Mouse (Mus musculus) lung, adult 2 months (tissue): ENCODE measurements around the gene Satb2. TPM values are rescaled to one million over a fixed set of nuclear protein-coding genes. Genes with fewer than 3 reads are reported as not detected.
A peak's percentile ranks its signal among the peaks of the same experiment; 100 is the strongest.
"Not testable (repeated sequence)": the region's sequence is repeated elsewhere in the genome, so short reads cannot be mapped to it uniquely, and the experiment has no call there.

Source experiments
- DNase-seq: peaks from one replicate; pipeline ENCODE4 v3.0.0; 2022
- H3K4me1 ChIP-seq: fragments of 200-500 bp; 2 replicates; pipeline ENCODE4 v1.6.1; 2011; ENCODE audit warnings: low read length; ENCODE audit not compliant: control insufficient read depth, insufficient read depth
- H3K4me3 ChIP-seq: fragments of 200-500 bp; replicated peaks from 2 replicates; pipeline ENCODE3; 2011; ENCODE audit warnings: low read depth, mild to moderate bottlenecking, control low read depth, low read length; ENCODE audit errors: extremely low read depth
- CTCF ChIP-seq: fragments of 200-500 bp; IDR thresholded peaks from 2 replicates; pipeline ENCODE4 v1.5.1; 2011; ENCODE audit warnings: mild to moderate bottlenecking, low read length, control low read depth; ENCODE audit not compliant: insufficient read depth
- POLR2A ChIP-seq: fragments of 200-500 bp; IDR thresholded peaks from 2 replicates; pipeline ENCODE4 v1.6.1; 2011; ENCODE audit warnings: low read depth, mild to moderate bottlenecking, control low read depth, low read length, borderline replicate concordance; ENCODE audit errors: extremely low read depth
- WGBS: fragments of 180-500 bp; shearing (Covaris S2); methylation state at CpG from one replicate; pipeline ENCODE4 v1.1.7; 2018; 5-methylcytosine and 5-hydroxymethylcytosine counted together
- polyA plus RNA-seq: library from polyadenylated mRNA; depleted of rRNA; stranded (reverse); fragments of >200 nt; gene quantifications from 2 replicates; pipeline ENCODE4 v1.2.3, GENCODE M21; 2012

Gene Satb2
- polyA plus RNA-seq, 1 experiment: 0.22 TPM

- no peak overlapping the region for H3K4me3 ChIP-seq
- H3K4me1 ChIP-seq: no peaks in the 10 kb centered on the region
- 80% methylated on average over 4 of the region's 4 CpGs for WGBS
- no peak for TF ChIP-seq CTCF
- TF ChIP-seq POLR2A: no peak
- DNase-seq: no peak
Measured at GRCm38 (mm10) chr1:56812961-56813360, 165.5 kb downstream of the Satb2 start.

GRCm38 (mm10) chr1:56811486-56811885, 167.0 kb downstream of the Satb2 start:
- Histone ChIP-seq H3K4me1 (no peaks in the 10 kb centered on the region), H3K4me3 (no peak overlapping the region)
- 76% methylated on average over 3 of the region's 3 CpGs for WGBS
- no peak for DNase-seq
- TF ChIP-seq CTCF: no peak
- TF ChIP-seq POLR2A: no peak

GRCm38 (mm10) chr1:56806006-56806405, 172.4 kb downstream of the Satb2 start:
- WGBS: 83% methylated on average over 5 of the region's 5 CpGs
- Histone ChIP-seq H3K4me1 (no peaks in the 10 kb centered on the region), H3K4me3 (no peak overlapping the region)
- no peak for DNase-seq
- TF ChIP-seq CTCF (no peak), POLR2A (no peak)

GRCm38 (mm10) chr1:56800611-56801010, 177.8 kb downstream of the Satb2 start:
- Histone ChIP-seq H3K4me3 (no peak overlapping the region), H3K4me1 (no peaks in the 10 kb centered on the region)
- no peak for DNase-seq
- WGBS: 89% methylated on average over 7 of the region's 7 CpGs
- TF ChIP-seq CTCF: no peak
- no peak for TF ChIP-seq POLR2A

- 66% methylated on average over 19 of the region's 19 CpGs for WGBS
- Histone ChIP-seq H3K4me3 (no peak overlapping the region), H3K4me1 (no peaks in the 10 kb centered on the region)
- DNase-seq: no peak
- no peak for TF ChIP-seq POLR2A
- TF ChIP-seq CTCF: no peak
Measured at GRCm38 (mm10) chr1:56795016-56795608, 183.3 kb downstream of the Satb2 start.

- DNase-seq: no peak
- WGBS: 65% methylated on average over 2 of the region's 2 CpGs
- TF ChIP-seq CTCF (no peak), POLR2A (no peak)
- no peak overlapping the region for H3K4me3 ChIP-seq
- H3K4me1 ChIP-seq: no peaks in the 10 kb centered on the region
Measured at GRCm38 (mm10) chr1:56789641-56790040, 188.8 kb downstream of the Satb2 start.

GRCm38 (mm10) chr1:56782139-56782538, 196.3 kb downstream of the Satb2 start:
- DNase-seq, H3K4me1 ChIP-seq, H3K4me3 ChIP-seq: not testable (repeated sequence)
- 88% methylated on average over 13 of the region's 13 CpGs for WGBS

GRCm38 (mm10) chr1:56764205-56764604, 214.2 kb downstream of the Satb2 start:
- TF ChIP-seq POLR2A (no peak), CTCF (no peak)
- 74% methylated on average over 1 of the region's 1 CpGs for WGBS
- no peak for DNase-seq
- no peaks in the 10 kb centered on the region for H3K4me1 ChIP-seq
- H3K4me3 ChIP-seq: no peak overlapping the region

GRCm38 (mm10) chr1:56761512-56761911, 216.9 kb downstream of the Satb2 start:
- TF ChIP-seq CTCF (no peak), POLR2A (no peak)
- no peak for DNase-seq
- H3K4me1 ChIP-seq: no peaks in the 10 kb centered on the region
- WGBS: 83% methylated on average over 1 of the region's 1 CpGs
- no peak overlapping the region for H3K4me3 ChIP-seq

GRCm38 (mm10) chr1:56753283-56753682, 225.2 kb downstream of the Satb2 start:
- 28% methylated on average over 1 of the region's 1 CpGs for WGBS

GRCm38 (mm10) chr1:56750693-56751092, 227.8 kb downstream of the Satb2 start:
- DNase-seq: no peak
- Histone ChIP-seq H3K4me3 (no peak overlapping the region), H3K4me1 (no peaks in the 10 kb centered on the region)
- WGBS: 90% methylated on average over 2 of the region's 2 CpGs
- TF ChIP-seq CTCF (no peak), POLR2A (no peak)

More at GRCm38 (mm10) chr1:56753283-56753682, 225.2 kb downstream of the Satb2 start:
- Histone ChIP-seq H3K4me1 (no peaks in the 10 kb centered on the region), H3K4me3 (no peak overlapping the region)
- DNase-seq: no peak
- TF ChIP-seq POLR2A (no peak), CTCF (peak; percentile 9; the same call in 1 of the 2 replicates)
